Mouse (Mus musculus): ENCODE data around the gene Uty.

- TF ChIP-seq POLR2A (IDR thresholded peaks at IDR 0.05; ENCODE audit: low read depth, low read length) (no peak), CTCF (conservative IDR thresholded peaks at IDR 0.05; ENCODE audit: insufficient read depth, insufficient read length, low read depth, low read length) (no peak)
These were observed 1.1 kb downstream of the Uty start for GRCm38 (mm10) chrY:1244421-1244820.

All from kidney, adult 2 months (tissue).